ENCODE assay signal across 12 mouse cellular contexts in the genomic region with DNA sequence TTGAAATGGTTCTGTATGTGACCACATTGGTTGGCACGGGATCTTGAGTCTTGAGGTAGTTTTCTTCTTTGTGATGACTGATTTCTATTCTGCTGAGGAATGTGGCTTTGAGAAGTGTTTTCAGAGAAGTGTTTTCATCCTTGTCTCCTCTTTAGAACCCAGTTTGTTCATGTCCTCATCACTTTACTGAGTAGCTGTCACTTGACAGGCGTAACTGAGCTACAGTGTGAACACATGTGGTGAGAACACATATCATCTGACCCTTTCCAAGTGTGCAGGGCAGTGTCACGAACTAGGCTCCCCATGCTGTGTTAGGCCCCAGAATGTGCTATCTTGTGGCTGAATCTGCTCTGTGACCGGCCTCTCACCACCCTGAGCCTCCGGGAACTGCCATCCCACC.
"Had no signal": no experiment of that assay in that cellular context is flagged by ENCODE, and none has a peak within 500 bp of the region (broad histone marks: within the 10 kb centered on the region; RNA-seq: fewer than 3 reads in every experiment).

No protein-coding gene starts in this region.

- H3K4me2 ChIP-seq: limb, embryonic 12.5 days; liver, embryonic 15.5 days; midbrain, embryonic 13.5 days; neural tube, embryonic 15.5 days had no signal

- DNase-seq: kidney, adult 8-10 months; kidney, postnatal 25 days; right cerebral cortex, adult 18-20 months; right cerebral cortex, postnatal 25 days; thymus, postnatal 36 days had no signal

- H3K4me1 ChIP-seq: limb, embryonic 12.5 days; liver, embryonic 15.5 days had no signal

- H3K4me3 ChIP-seq: limb, embryonic 12.5 days; liver, embryonic 15.5 days; midbrain, embryonic 13.5 days; myocyte; neural tube, embryonic 15.5 days had no signal

- H3K36me3 ChIP-seq: limb, embryonic 12.5 days; liver, embryonic 15.5 days; midbrain, embryonic 13.5 days; neural tube, embryonic 15.5 days had no signal

- H3K9ac ChIP-seq: limb, embryonic 12.5 days; liver, embryonic 15.5 days; midbrain, embryonic 13.5 days; neural tube, embryonic 15.5 days had no signal

- H3K27me3 ChIP-seq: liver, embryonic 15.5 days; midbrain, embryonic 13.5 days; neural tube, embryonic 15.5 days had no signal

- ATAC-seq: inflammation-experienced regulatory T-cells, adult 6 months; intestine, postnatal 0 days; midbrain, embryonic 13.5 days had no signal

- H3K27ac ChIP-seq: limb, embryonic 12.5 days; liver, embryonic 15.5 days; midbrain, embryonic 13.5 days; neural tube, embryonic 15.5 days had no signal

- H3K9me3 ChIP-seq: limb, embryonic 12.5 days; liver, embryonic 15.5 days; midbrain, embryonic 13.5 days; neural tube, embryonic 15.5 days had no signal
